Mouse (Mus musculus): ENCODE data around the gene Galntl6. TPM values are rescaled to one million over a fixed set of nuclear protein-coding genes. Genes with fewer than 3 reads are reported as not detected.

Gene Galntl6
- polyA plus RNA-seq, 1 experiment: not detected

DNA sequence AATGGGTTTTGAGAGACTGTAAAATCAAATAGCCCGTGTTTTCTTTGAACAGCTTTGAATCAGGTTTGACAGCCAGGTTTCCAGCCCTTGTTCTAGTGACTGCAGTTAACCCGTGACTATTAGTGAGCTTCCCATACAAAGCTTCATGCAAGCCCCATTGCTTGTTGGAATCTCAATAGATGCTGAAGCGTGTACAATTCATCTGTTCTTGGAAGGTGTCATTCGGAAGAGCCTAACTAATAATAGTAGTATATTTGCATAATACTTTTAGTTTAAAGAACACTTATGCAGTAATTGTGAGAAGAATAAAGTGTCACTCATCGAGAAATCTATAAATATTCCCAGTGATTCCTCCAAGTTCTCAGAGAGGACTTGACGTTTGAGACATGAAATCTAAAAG is 314.6 kb downstream of the Galntl6 start:
- Histone ChIP-seq H3K27me3 (ENCODE audit: control insufficient read depth, insufficient read depth, insufficient read length) (no peaks in the 10 kb centered on the region), H3K79me2 (ENCODE audit: control insufficient read depth, insufficient read depth) (no peaks in the 10 kb centered on the region), H3K36me3 (ENCODE audit: control insufficient read depth, insufficient read depth) (no peaks in the 10 kb centered on the region), H3ac (ENCODE audit: control insufficient read depth, insufficient read length) (no peak overlapping the region), H3K4me3 (no peak overlapping the region), H3K4me2 (ENCODE audit: low read depth) (no peak overlapping the region)
- no peak for TF ChIP-seq POLR2A (IDR thresholded peaks at IDR 0.05; ENCODE audit: insufficient read length, low read depth)

DNA sequence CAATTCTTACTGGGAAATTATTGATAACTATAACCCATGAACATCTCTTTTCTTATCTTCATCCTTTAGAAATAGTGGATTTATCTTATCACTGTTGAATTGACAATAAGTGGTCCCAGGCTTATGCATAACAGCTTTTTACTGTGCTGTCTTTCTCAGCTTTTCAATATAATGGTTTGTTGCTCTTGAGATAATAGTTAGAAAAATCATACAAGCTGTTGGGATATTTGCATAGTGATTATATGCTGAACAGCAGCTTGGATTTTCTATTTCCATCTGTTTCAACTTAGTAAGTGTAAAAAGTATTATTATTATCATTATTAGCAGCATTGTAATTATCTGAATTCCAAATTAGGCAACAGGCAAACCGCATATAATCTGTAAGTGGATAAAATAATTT is 337.1 kb downstream of the Galntl6 start:
- Histone ChIP-seq H3K4me2 (ENCODE audit: low read depth) (no peak overlapping the region), H3K27me3 (ENCODE audit: control insufficient read depth, insufficient read depth, insufficient read length) (no peaks in the 10 kb centered on the region), H3ac (ENCODE audit: control insufficient read depth, insufficient read length) (no peak overlapping the region), H3K79me2 (ENCODE audit: control insufficient read depth, insufficient read depth) (no peaks in the 10 kb centered on the region), H3K4me3 (no peak overlapping the region), H3K36me3 (ENCODE audit: control insufficient read depth, insufficient read depth) (no peaks in the 10 kb centered on the region)
- no peak for TF ChIP-seq MAX (IDR thresholded peaks at IDR 0.05; ENCODE audit: low read depth)
- no peak for TF ChIP-seq CEBPB (IDR thresholded peaks at IDR 0.05; ENCODE audit: insufficient read depth, poor library complexity, severe bottlenecking)
- no peak for TF ChIP-seq REST (IDR thresholded peaks at IDR 0.05; ENCODE audit: insufficient read depth, insufficient read length)
- TF ChIP-seq E2F4 (IDR thresholded peaks at IDR 0.05; ENCODE audit: insufficient read depth): no peak
- no peak for TF ChIP-seq SRF (IDR thresholded peaks at IDR 0.05; ENCODE audit: control insufficient read depth, insufficient read length, low read depth)
- TF ChIP-seq POLR2AphosphoS2 (IDR thresholded peaks at IDR 0.05; ENCODE audit: insufficient read length, low read depth): no peak
- no peak for TF ChIP-seq TCF3 (IDR thresholded peaks at IDR 0.05; ENCODE audit: insufficient read length, low read depth)
- TF ChIP-seq MYOG (IDR thresholded peaks at IDR 0.05; ENCODE audit: control insufficient read depth in 1 of 3, insufficient read depth in 1 of 3, insufficient read length in 2 of 3, low read depth in 2 of 3): no peak
- TF ChIP-seq POLR2A (IDR thresholded peaks at IDR 0.05; ENCODE audit: insufficient read length, low read depth): no peak
- no peak for TF ChIP-seq USF1 (IDR thresholded peaks at IDR 0.05; ENCODE audit: low read depth)
- TF ChIP-seq TCF12 (IDR thresholded peaks at IDR 0.05; ENCODE audit: insufficient read depth, poor library complexity, severe bottlenecking): no peak
- TF ChIP-seq MYOD1 (IDR thresholded peaks at IDR 0.05; ENCODE audit: control insufficient read depth in 1 of 3, insufficient read length in 2 of 3, low read depth in 2 of 3): no peak

DNA sequence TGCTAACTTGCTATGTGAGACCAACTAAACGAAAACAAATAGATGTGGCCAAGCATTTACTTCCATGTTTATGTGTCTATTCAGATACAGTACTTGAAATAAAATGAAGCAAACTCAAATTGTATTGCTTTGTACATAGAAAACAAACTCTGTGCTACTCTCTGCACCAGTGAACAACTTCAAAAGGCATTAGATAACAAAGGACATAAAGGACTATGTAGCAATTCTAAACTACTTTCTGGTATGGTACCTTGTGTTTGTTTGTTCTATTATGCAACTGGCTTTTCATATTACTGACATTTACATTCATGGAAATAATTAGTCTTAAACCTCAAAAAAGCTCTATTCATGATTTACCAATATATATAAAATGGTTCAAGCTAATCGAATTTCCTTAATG is 344.4 kb downstream of the Galntl6 start:
- H3K27me3 ChIP-seq (ENCODE audit: control insufficient read depth, insufficient read depth, insufficient read length): no peaks in the 10 kb centered on the region
- H3K79me2 ChIP-seq (ENCODE audit: control insufficient read depth, insufficient read depth): no peaks in the 10 kb centered on the region
- TF ChIP-seq POLR2AphosphoS2 (IDR thresholded peaks at IDR 0.05; ENCODE audit: insufficient read length, low read depth) (no peak), MAX (IDR thresholded peaks at IDR 0.05; ENCODE audit: low read depth) (no peak), CEBPB (IDR thresholded peaks at IDR 0.05; ENCODE audit: insufficient read depth, poor library complexity, severe bottlenecking) (no peak), POLR2A (IDR thresholded peaks at IDR 0.05; ENCODE audit: insufficient read length, low read depth) (no peak), MYOD1 (IDR thresholded peaks at IDR 0.05; ENCODE audit: control insufficient read depth in 1 of 3, insufficient read length in 2 of 3, low read depth in 2 of 3) (no peak), TCF12 (IDR thresholded peaks at IDR 0.05; ENCODE audit: insufficient read depth, poor library complexity, severe bottlenecking) (no peak), USF1 (IDR thresholded peaks at IDR 0.05; ENCODE audit: low read depth) (no peak), MYOG (IDR thresholded peaks at IDR 0.05; ENCODE audit: control insufficient read depth in 1 of 3, insufficient read depth in 1 of 3, insufficient read length in 2 of 3, low read depth in 2 of 3) (no peak)
- H3ac ChIP-seq (ENCODE audit: control insufficient read depth, insufficient read length): no peak overlapping the region
- no peaks in the 10 kb centered on the region for H3K36me3 ChIP-seq (ENCODE audit: control insufficient read depth, insufficient read depth)
- H3K4me3 ChIP-seq: no peak overlapping the region
- H3K4me2 ChIP-seq (ENCODE audit: low read depth): no peak overlapping the region

DNA sequence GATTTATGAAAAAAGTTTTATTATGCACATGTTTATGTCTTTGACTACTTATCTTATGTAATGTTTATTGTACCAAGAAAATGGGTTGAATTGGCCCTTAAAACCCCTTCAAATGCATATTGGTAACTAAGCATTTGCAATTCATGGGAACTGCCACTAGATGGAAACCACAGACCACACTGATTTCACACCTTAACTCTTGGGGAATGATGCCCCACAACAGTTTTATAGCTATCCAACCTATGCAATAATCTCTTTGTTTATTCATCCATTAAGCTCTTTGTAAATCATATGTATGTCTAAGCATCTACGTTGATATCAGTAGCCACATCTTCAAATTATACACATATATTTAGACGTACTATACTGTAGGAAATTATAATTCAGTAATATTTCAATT is 346.3 kb downstream of the Galntl6 start:
- no peaks in the 10 kb centered on the region for H3K79me2 ChIP-seq (ENCODE audit: control insufficient read depth, insufficient read depth)
- H3ac ChIP-seq (ENCODE audit: control insufficient read depth, insufficient read length): no peak overlapping the region
- no peaks in the 10 kb centered on the region for H3K27me3 ChIP-seq (ENCODE audit: control insufficient read depth, insufficient read depth, insufficient read length)
- no peak overlapping the region for H3K4me3 ChIP-seq
- H3K36me3 ChIP-seq (ENCODE audit: control insufficient read depth, insufficient read depth): no peaks in the 10 kb centered on the region
- no peak for TF ChIP-seq TCF12 (IDR thresholded peaks at IDR 0.05; ENCODE audit: insufficient read depth, poor library complexity, severe bottlenecking)
- H3K4me2 ChIP-seq (ENCODE audit: low read depth): no peak overlapping the region

DNA sequence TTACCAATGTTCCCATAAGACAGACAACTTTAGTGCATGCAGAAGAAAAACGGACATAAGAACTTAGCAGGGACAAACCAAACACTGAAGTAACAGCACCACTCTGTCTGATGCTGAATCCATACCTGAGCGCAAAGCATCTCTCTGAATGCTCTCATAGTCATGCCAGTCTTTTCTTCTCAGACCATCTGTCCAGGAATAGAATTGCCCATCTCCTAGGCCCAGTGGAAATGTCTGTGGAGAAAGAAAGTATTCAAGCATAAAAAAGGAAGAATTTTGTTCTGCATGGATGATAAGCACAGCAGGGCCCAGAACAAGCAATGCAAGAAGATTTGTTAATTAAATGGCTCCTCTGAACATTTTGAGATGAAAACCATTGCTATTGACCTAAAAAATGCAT is 376.7 kb downstream of the Galntl6 start:
- no peaks in the 10 kb centered on the region for H3K79me2 ChIP-seq (ENCODE audit: control insufficient read depth, insufficient read depth)
- H3ac ChIP-seq (ENCODE audit: control insufficient read depth, insufficient read length): no peak overlapping the region
- TF ChIP-seq POLR2AphosphoS2 (IDR thresholded peaks at IDR 0.05; ENCODE audit: insufficient read length, low read depth): no peak
- no peaks in the 10 kb centered on the region for H3K27me3 ChIP-seq (ENCODE audit: control insufficient read depth, insufficient read depth, insufficient read length)
- no peak overlapping the region for H3K4me3 ChIP-seq
- no peaks in the 10 kb centered on the region for H3K36me3 ChIP-seq (ENCODE audit: control insufficient read depth, insufficient read depth)
- H3K4me2 ChIP-seq (ENCODE audit: low read depth): no peak overlapping the region

DNA sequence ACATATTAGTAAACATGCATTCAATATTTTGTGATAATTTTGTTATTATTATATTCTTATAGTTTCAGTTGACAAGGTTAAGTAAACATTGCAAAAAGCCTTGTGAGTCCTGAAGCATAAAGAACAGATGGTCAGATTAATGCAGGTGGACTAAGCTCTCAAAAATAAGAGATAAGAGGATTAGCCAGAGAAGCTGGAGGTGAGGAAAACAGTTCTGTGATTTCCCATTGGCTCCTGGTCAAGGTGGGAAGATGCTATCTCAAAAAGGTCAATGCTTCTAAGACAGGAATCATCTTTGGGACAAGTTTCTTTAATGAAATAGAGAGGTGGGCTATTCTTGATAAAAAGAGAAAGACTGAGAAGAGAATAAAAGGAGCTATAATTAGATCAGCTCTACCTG is 377.8 kb downstream of the Galntl6 start:
- no peak for TF ChIP-seq MYOD1 (IDR thresholded peaks at IDR 0.05; ENCODE audit: control insufficient read depth in 1 of 3, insufficient read length in 2 of 3, low read depth in 2 of 3)
- TF ChIP-seq TCF3 (IDR thresholded peaks at IDR 0.05; ENCODE audit: insufficient read length, low read depth): no peak
- TF ChIP-seq MYOG (IDR thresholded peaks at IDR 0.05; ENCODE audit: control insufficient read depth in 1 of 3, insufficient read depth in 1 of 3, insufficient read length in 2 of 3, low read depth in 2 of 3): no peak
- TF ChIP-seq TCF12 (IDR thresholded peaks at IDR 0.05; ENCODE audit: insufficient read depth, poor library complexity, severe bottlenecking): no peak
- TF ChIP-seq MAX (IDR thresholded peaks at IDR 0.05; ENCODE audit: low read depth): no peak
- no peak for TF ChIP-seq SRF (IDR thresholded peaks at IDR 0.05; ENCODE audit: control insufficient read depth, insufficient read length, low read depth)
- no peak for TF ChIP-seq POLR2A (IDR thresholded peaks at IDR 0.05; ENCODE audit: insufficient read length, low read depth)
- no peak for TF ChIP-seq USF1 (IDR thresholded peaks at IDR 0.05; ENCODE audit: low read depth)
- no peak for TF ChIP-seq E2F4 (IDR thresholded peaks at IDR 0.05; ENCODE audit: insufficient read depth)
- no peak for TF ChIP-seq REST (IDR thresholded peaks at IDR 0.05; ENCODE audit: insufficient read depth, insufficient read length)
- no peak for TF ChIP-seq POLR2AphosphoS2 (IDR thresholded peaks at IDR 0.05; ENCODE audit: insufficient read length, low read depth)
- TF ChIP-seq CEBPB (IDR thresholded peaks at IDR 0.05; ENCODE audit: insufficient read depth, poor library complexity, severe bottlenecking): no peak
- Histone ChIP-seq H3K36me3 (ENCODE audit: control insufficient read depth, insufficient read depth) (no peaks in the 10 kb centered on the region), H3K27me3 (ENCODE audit: control insufficient read depth, insufficient read depth, insufficient read length) (no peaks in the 10 kb centered on the region), H3K79me2 (ENCODE audit: control insufficient read depth, insufficient read depth) (no peaks in the 10 kb centered on the region), H3K4me2 (ENCODE audit: low read depth) (no peak overlapping the region), H3ac (ENCODE audit: control insufficient read depth, insufficient read length) (no peak overlapping the region), H3K4me3 (no peak overlapping the region)

Data from myocyte (in vitro differentiated cells).